8 mouse cellular contexts compared by ENCODE assay signal in the genomic region with DNA sequence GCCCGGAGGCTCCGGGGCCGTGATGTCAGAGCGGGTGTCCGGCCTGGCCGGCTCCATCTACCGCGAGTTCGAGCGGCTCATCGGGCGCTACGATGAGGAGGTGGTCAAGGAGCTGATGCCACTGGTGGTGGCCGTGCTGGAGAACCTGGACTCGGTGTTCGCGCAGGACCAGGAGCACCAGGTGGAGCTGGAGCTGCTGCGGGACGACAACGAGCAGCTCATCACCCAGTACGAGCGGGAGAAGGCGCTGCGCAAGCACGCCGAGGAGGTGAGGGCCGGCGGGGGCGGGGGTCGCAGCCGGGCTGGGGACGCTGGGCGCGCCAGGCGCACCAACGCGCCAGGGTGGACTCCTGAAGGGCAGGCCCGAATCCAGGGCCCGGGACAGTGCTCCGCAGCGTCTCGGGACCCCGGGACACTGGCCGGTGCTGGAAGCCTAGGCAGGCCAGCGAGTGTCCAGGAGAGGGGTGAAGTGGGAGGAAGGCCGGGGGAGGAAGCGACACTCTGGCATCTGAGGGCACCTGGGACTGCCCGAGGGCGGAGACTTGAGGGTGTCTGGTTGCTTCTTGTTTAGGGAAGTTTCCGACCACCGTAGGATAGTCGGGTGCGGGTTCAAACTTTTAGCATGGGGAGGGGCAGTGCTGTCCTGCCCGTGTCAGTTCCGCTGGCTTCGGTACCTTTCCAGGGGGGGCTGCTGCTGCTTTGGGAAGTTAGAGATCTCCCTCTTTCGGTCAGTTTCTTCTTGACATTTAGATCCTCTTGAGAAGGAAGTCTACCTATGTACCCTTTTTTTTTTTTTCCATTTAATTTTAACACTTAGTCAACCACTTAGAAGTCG. TPM values are rescaled to one million over a fixed set of nuclear protein-coding genes. Genes with fewer than 3 reads are reported as not detected.
A peak's percentile ranks its signal among the peaks of the same experiment; 100 is the strongest.
DNase-seq lines count a peak whose midpoint lies in the region; ATAC-seq and TF ChIP-seq lines count a peak whose summit lies in the region.

No protein-coding gene starts in this region.

- H3K4me1 ChIP-seq in CH12.LX (ENCODE audit: control insufficient read depth in 1 of 2, insufficient read depth in 2 of 2): peaks cover 3 to 39% of the 10 kb centered on the region in 2 experiments
- peaks cover 10 to 13% of the 10 kb centered on the region in 2 experiments for H3K4me1 ChIP-seq in heart, embryonic 14.5 days (ENCODE audit: control insufficient read depth in 2 of 2, insufficient read depth in 2 of 2, low read length in 2 of 2)
- peaks cover 24% of the 10 kb centered on the region for H3K4me1 ChIP-seq in liver, postnatal 0 days (ENCODE audit: insufficient read depth)
- peaks cover 15% of the 10 kb centered on the region for H3K4me1 ChIP-seq in neural tube, embryonic 12.5 days

- H3K4me3 ChIP-seq in CH12.LX (replicated peaks in 1 of 3; ENCODE audit: low read depth in 2 of 3, low read length in 2 of 3, poor library complexity in 1 of 3): peak overlapping the region; percentile 77 to 94 (median 84)
- H3K4me3 ChIP-seq in heart, embryonic 14.5 days (ENCODE audit: control insufficient read depth in 1 of 2, insufficient read depth in 1 of 2, low read depth in 1 of 2, low read length in 2 of 2): peak overlapping the region; percentile 97 to 100
- H3K4me3 ChIP-seq in liver, postnatal 0 days (ENCODE audit: low read depth, low read length): peak overlapping the region; percentile 96
- peak overlapping the region; percentile 91 for H3K4me3 ChIP-seq in neural tube, embryonic 12.5 days

- peak; percentile 66 for DNase-seq in CH12.LX (ENCODE audit: extremely low read depth)
- DNase-seq in adrenal gland, postnatal 25 days: peak; percentile 37
- peak; percentile 25 for DNase-seq in fibroblast of lung, adult 2 months (ENCODE audit: low read depth)
- DNase-seq in kidney, postnatal 10 days: peak; percentile 71
- DNase-seq in liver, postnatal 0 days: peak; percentile 65
- DNase-seq in thymus, postnatal 0 days (ENCODE audit: low spot score): peak; percentile 46

- no peak for TF ChIP-seq EP300 in CH12.LX (IDR thresholded peaks at IDR 0.05; ENCODE audit: low read length)
- no peak for TF ChIP-seq EP300 in liver, postnatal 0 days (IDR thresholded peaks at IDR 0.05; ENCODE audit: low read depth)

- dilution Hi-C loops in CH12.LX (cut with MboI; ENCODE audit: extremely low pct_ligation_motif_present, extremely low pct_unique_long_range_greater_than_20kb, low sequenced_read_pairs): no loop called here

- peak overlapping the region; percentile 76 for H3K27ac ChIP-seq in CH12.LX (ENCODE audit: insufficient read depth, low read depth)
- peak overlapping the region; percentile 98 to 100 for H3K27ac ChIP-seq in heart, embryonic 14.5 days (replicated peaks in 1 of 2; ENCODE audit: control insufficient read depth in 1 of 2, insufficient read depth in 1 of 2, low read depth in 2 of 2, low read length in 2 of 2)
- peak overlapping the region; percentile 99 for H3K27ac ChIP-seq in liver, postnatal 0 days (ENCODE audit: low read depth)
- H3K27ac ChIP-seq in neural tube, embryonic 12.5 days: peak overlapping the region; percentile 76

- WGBS in heart, embryonic 14.5 days: under 1% methylated on average over 55 of the region's 58 CpGs
- WGBS in liver, postnatal 0 days (ENCODE audit: insufficient replicate concordance): under 1% methylated on average over 44 of the region's 58 CpGs
- WGBS in neural tube, embryonic 12.5 days: under 1% methylated on average over 58 of the region's 58 CpGs

- no peaks in the 10 kb centered on the region for H3K9me3 ChIP-seq in CH12.LX (replicated peaks; ENCODE audit: low read length)
- no peaks in the 10 kb centered on the region for H3K9me3 ChIP-seq in heart, embryonic 14.5 days (ENCODE audit: control insufficient read depth, low read length)
- no peaks in the 10 kb centered on the region for H3K9me3 ChIP-seq in liver, postnatal 0 days (ENCODE audit: low read length)
- no peaks in the 10 kb centered on the region for H3K9me3 ChIP-seq in neural tube, embryonic 12.5 days

- TF ChIP-seq CTCF in CH12.LX (conservative IDR thresholded peaks at IDR 0.05 in 1 of 2, IDR thresholded peaks at IDR 0.05 in 1 of 2; ENCODE audit: low read depth in 2 of 2, low read length in 2 of 2): peak in 1 of 2 experiments; percentile 51; a peak in 2 of 4 replicates
- TF ChIP-seq CTCF in liver, postnatal 0 days (IDR thresholded peaks at IDR 0.05; ENCODE audit: low read depth): peak; percentile 36; the same call in 1 of the 2 replicates

- no peak for TF ChIP-seq POLR2A in CH12.LX (IDR thresholded peaks at IDR 0.05; ENCODE audit: low read depth, low read length)

- in situ Hi-C loops in CH12.LX (cut with MboI; ENCODE audit: low pct_ligation_motif_present, low pct_unique_long_range_greater_than_20kb, low sequenced_read_pairs): no loop called here

- H3K4me2 ChIP-seq in CH12.LX (ENCODE audit: insufficient read depth, low read depth, poor library complexity, severe bottlenecking): peak overlapping the region; percentile 100
- H3K4me2 ChIP-seq in heart, embryonic 14.5 days (ENCODE audit: low read length): peak overlapping the region; percentile 80
- H3K4me2 ChIP-seq in liver, postnatal 0 days (ENCODE audit: low read depth, low read length): peak overlapping the region; percentile 94
- H3K4me2 ChIP-seq in neural tube, embryonic 12.5 days (replicated peaks): peak overlapping the region; percentile 97

- peaks cover 0 to 21% of the 10 kb centered on the region in 2 experiments for H3K36me3 ChIP-seq in CH12.LX (replicated peaks in 1 of 2; ENCODE audit: control insufficient read depth in 1 of 2, insufficient read depth in 1 of 2, low read length in 1 of 2)
- no peaks in the 10 kb centered on the region for H3K36me3 ChIP-seq in heart, embryonic 14.5 days (ENCODE audit: control insufficient read depth, insufficient read depth, low read length)
- no peaks in the 10 kb centered on the region for H3K36me3 ChIP-seq in liver, postnatal 0 days (replicated peaks; ENCODE audit: insufficient read depth, low read length)
- no peaks in the 10 kb centered on the region; the same call in 1 of the 2 replicates for H3K36me3 ChIP-seq in neural tube, embryonic 12.5 days

- peaks cover 44% of the 10 kb centered on the region for H3K79me2 ChIP-seq in CH12.LX (replicated peaks; ENCODE audit: control insufficient read depth, extremely low read depth, insufficient read depth, poor library complexity, severe bottlenecking)

- peak; percentile 31 for TF ChIP-seq RAD21 in CH12.LX (IDR thresholded peaks at IDR 0.05; ENCODE audit: low read depth, low read length)

- no peaks in the 10 kb centered on the region for H3K27me3 ChIP-seq in CH12.LX (replicated peaks)
- no peaks in the 10 kb centered on the region for H3K27me3 ChIP-seq in heart, embryonic 14.5 days (ENCODE audit: control insufficient read depth, insufficient read depth, low read length)
- no peaks in the 10 kb centered on the region for H3K27me3 ChIP-seq in liver, postnatal 0 days (ENCODE audit: insufficient read depth, low read length)
- no peaks in the 10 kb centered on the region for H3K27me3 ChIP-seq in neural tube, embryonic 12.5 days (replicated peaks)

- ATAC-seq in heart, embryonic 14.5 days (ENCODE audit: insufficient number of reproducible peaks, insufficient read depth, low FRiP score, low read depth): peak; percentile 31
- ATAC-seq in liver, postnatal 0 days: peak; percentile 11
- peak; percentile 69 for ATAC-seq in neural tube, embryonic 12.5 days (ENCODE audit: low FRiP score, low read depth)

- peak overlapping the region; percentile 63 for H3K9ac ChIP-seq in CH12.LX (ENCODE audit: insufficient read depth, low read depth)
- H3K9ac ChIP-seq in heart, embryonic 14.5 days (ENCODE audit: low read length): peak overlapping the region; percentile 93
- peak overlapping the region; percentile 98 for H3K9ac ChIP-seq in liver, postnatal 0 days (replicated peaks)
- peak overlapping the region; percentile 91 for H3K9ac ChIP-seq in neural tube, embryonic 12.5 days

RNA-seq across cellular contexts. Expression of a gene that starts 0.6 kb away (rescaled TPM):
- total RNA-seq in CH12.LX (2012; rRNA removed): 21.0 TPM in 2 replicates
- 22.5 and 22.6 TPM in 2 replicates for total RNA-seq in CH12.LX (2014; rRNA removed)
- 30.7 and 32.1 TPM in 2 replicates for polyA plus RNA-seq in CH12.LX (2012; ENCODE audit: insufficient read length, low read depth)
- total RNA-seq in adrenal gland, postnatal 25 days (2021): 98.6 and 120 TPM in 2 replicates
- 54.5 and 63.8 TPM in 2 replicates for polyA plus RNA-seq in heart, embryonic 14.5 days (2014; fragmentation: Nextera tagmentation; extraction: Ambion mirVana)
- polyA plus RNA-seq in liver, postnatal 0 days (2015; fragmentation: Nextera tagmentation; extraction: Ambion mirVana): 21.3 and 22.8 TPM in 2 replicates
- 96.2 and 100 TPM in 2 replicates for polyA plus RNA-seq in neural tube, embryonic 12.5 days (2016; fragmentation: Nextera tagmentation; extraction: Ambion mirVana)
- 32.1 and 41.4 TPM in 2 replicates for polyA plus RNA-seq in thymus, postnatal 0 days (2015; fragmentation: Nextera tagmentation; extraction: Ambion mirVana)

RNA-seq across cellular contexts. Expression of a gene that starts 28.2 kb away (rescaled TPM):
- total RNA-seq in CH12.LX (2012; rRNA removed) (187 and 253 TPM in 2 replicates), CH12.LX (2014; rRNA removed) (443 and 488 TPM in 2 replicates)
- polyA plus RNA-seq in CH12.LX (2012; ENCODE audit: insufficient read length, low read depth): 129 and 170 TPM in 2 replicates
- total RNA-seq in adrenal gland, postnatal 25 days (2021): 21.4 and 34.2 TPM in 2 replicates
- 93.3 and 94.9 TPM in 2 replicates for polyA plus RNA-seq in heart, embryonic 14.5 days (2014; fragmentation: Nextera tagmentation; extraction: Ambion mirVana)
- 73.5 and 84.8 TPM in 2 replicates for polyA plus RNA-seq in liver, postnatal 0 days (2015; fragmentation: Nextera tagmentation; extraction: Ambion mirVana)
- polyA plus RNA-seq in neural tube, embryonic 12.5 days (2016; fragmentation: Nextera tagmentation; extraction: Ambion mirVana): 269 and 277 TPM in 2 replicates
- 200 and 230 TPM in 2 replicates for polyA plus RNA-seq in thymus, postnatal 0 days (2015; fragmentation: Nextera tagmentation; extraction: Ambion mirVana)

RNA-seq across cellular contexts. Expression of a gene that starts 28.4 kb away (rescaled TPM):
- 717 and 896 TPM in 2 replicates for total RNA-seq in CH12.LX (2012; rRNA removed)
- 136 and 137 TPM in 2 replicates for total RNA-seq in CH12.LX (2014; rRNA removed)
- 691 and 791 TPM in 2 replicates for polyA plus RNA-seq in CH12.LX (2012; ENCODE audit: insufficient read length, low read depth)
- total RNA-seq in adrenal gland, postnatal 25 days (2021): 63.2 and 91.2 TPM in 2 replicates
- 237 and 241 TPM in 2 replicates for polyA plus RNA-seq in heart, embryonic 14.5 days (2014; fragmentation: Nextera tagmentation; extraction: Ambion mirVana)
- polyA plus RNA-seq in liver, postnatal 0 days (2015; fragmentation: Nextera tagmentation; extraction: Ambion mirVana): 143 and 158 TPM in 2 replicates
- polyA plus RNA-seq in neural tube, embryonic 12.5 days (2016; fragmentation: Nextera tagmentation; extraction: Ambion mirVana): 346 and 367 TPM in 2 replicates
- 348 and 383 TPM in 2 replicates for polyA plus RNA-seq in thymus, postnatal 0 days (2015; fragmentation: Nextera tagmentation; extraction: Ambion mirVana)

RNA-seq across cellular contexts. Expression of a gene that starts 40.5 kb away (rescaled TPM):
- total RNA-seq in CH12.LX (2012; rRNA removed) (1,722 and 2,105 TPM in 2 replicates), CH12.LX (2014; rRNA removed) (1,555 and 1,586 TPM in 2 replicates)
- polyA plus RNA-seq in CH12.LX (2012; ENCODE audit: insufficient read length, low read depth): 945 and 1,140 TPM in 2 replicates
- 405 and 487 TPM in 2 replicates for total RNA-seq in adrenal gland, postnatal 25 days (2021)
- polyA plus RNA-seq in heart, embryonic 14.5 days (2014; fragmentation: Nextera tagmentation; extraction: Ambion mirVana): 396 and 422 TPM in 2 replicates
- polyA plus RNA-seq in liver, postnatal 0 days (2015; fragmentation: Nextera tagmentation; extraction: Ambion mirVana): 166 and 188 TPM in 2 replicates
- 87.0 and 110 TPM in 2 replicates for polyA plus RNA-seq in neural tube, embryonic 12.5 days (2016; fragmentation: Nextera tagmentation; extraction: Ambion mirVana)
- polyA plus RNA-seq in thymus, postnatal 0 days (2015; fragmentation: Nextera tagmentation; extraction: Ambion mirVana): 134 and 143 TPM in 2 replicates

Comparison
In these comparisons a context has a peak if more than half of its experiments do, and no peak if none do; other contexts are left out.
1. Peak in every context shown above with its lines: DNase-seq, ATAC-seq, H3K4me3 ChIP-seq and H3K27ac ChIP-seq.
2. ATAC-seq: peak in every context shown above with its lines; median percentile 69 in neural tube, embryonic 12.5 days; 31 in heart, embryonic 14.5 days; 11 in liver, postnatal 0 days.